Mouse (Mus musculus): ENCODE data around the gene Nudt19.
"Not testable (repeated sequence)": the region's sequence is repeated elsewhere in the genome, so short reads cannot be mapped to it uniquely, and the experiment has no call there.

Gene Nudt19

DNA sequence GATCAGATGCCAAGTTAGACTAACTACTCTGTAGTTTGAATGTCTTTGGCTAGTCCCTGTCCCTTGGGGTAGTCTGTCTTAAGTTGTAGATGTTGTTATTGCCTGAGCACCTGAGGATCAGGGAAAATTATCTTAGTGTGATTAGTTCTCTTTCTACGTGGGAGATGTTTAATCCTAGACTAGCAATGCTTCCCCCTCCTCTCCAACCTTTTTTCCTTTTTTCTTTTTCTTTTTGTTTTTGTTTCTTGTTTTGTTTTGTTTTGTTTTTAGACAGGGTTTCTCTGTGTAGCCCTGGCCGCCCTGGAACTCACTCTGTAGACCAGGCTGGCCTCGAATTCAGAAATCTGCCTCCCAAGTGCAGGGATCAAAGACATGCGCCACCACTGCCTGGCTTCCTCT, at the start of gene Nudt19:
Nudt19 (minus strand) TSS at position 100 of the 399 bp plus-strand sequence.
- no peak for DNase-seq (ENCODE audit: low read depth in 2 of 2, low spot score in 2 of 2)

DNA sequence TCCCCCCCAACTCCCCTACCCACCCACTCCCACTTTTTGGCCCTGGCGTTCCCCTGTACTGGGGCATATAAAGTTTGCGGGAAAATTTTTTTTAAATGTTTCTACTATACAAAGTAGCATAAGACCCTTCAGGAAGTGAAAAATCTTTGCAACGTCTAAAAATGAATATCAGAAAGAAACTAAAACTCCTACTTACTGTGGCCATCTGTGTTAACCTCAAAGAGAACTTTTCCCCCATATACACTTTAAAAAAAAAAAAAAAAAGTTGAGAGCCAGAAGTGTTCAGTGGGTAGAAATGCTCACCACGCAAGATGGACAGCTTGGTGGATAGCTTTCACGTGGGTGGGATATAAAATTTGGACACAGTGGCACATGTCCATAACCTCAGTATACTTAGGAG, 46.7 kb upstream of the Nudt19 start:
- DNase-seq (ENCODE audit: low read depth in 2 of 2, low spot score in 2 of 2) = no peak

DNA sequence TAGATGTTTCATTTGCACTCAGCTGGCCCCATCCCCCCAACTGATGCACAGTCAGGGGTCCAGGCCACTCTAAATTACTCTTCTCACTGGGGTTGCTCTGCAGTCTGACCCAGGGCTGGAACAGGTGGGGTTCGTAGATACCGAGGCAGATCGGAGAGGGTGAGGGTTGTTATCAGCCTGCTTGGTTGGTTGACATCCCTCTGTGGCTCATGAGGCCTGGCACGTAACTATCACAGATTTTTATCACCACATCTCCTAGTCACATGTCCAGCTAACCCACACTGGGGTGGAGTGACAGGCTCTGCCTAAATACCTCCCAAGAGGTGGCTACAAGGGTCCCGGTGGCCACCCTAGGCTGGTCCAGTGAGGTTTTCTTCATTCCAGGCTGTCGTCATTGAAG, 45.0 kb upstream of the Nudt19 start:
- no peak for DNase-seq (ENCODE audit: low read depth in 2 of 2, low spot score in 2 of 2)

DNA sequence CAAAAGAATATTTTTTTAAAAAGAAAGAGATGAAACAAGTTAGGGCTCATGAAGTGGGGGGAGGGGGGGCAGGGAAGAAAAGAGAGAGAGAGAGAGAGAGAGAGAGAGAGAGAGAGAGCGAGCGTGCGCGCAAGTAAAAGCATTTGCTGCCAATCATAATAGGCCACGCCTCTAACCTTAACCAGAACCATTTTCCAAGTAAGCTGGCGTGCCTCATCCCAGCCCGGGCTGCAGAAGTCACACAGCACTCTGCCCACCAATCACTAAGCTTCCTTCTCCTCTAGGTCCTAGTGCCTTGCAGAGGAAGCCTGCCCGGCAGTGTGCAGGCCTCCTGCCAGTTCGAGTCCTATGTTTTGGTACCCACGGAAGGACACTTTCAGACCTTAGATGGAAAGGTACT, 43.9 kb upstream of the Nudt19 start:
- DNase-seq (ENCODE audit: low read depth in 2 of 2, low spot score in 2 of 2) = no peak

DNA sequence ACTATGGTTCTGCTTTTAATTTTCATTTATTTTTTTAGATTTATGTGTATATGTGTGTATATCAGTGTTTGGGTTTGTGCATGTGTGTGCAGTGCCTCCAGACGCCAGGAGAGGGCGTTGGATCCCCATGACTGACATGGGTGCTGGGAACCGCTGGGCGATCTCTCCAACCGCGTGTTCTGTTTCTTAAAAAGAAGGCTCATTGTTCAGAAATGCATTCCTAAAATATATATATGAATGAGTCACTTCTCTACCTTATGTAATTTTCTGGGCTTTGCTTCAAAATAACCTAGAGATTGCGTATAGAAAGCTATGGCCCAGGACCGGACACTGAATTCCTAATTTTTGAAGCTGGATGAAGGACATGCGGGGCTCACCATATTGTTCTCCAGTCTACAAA, 43.4 kb upstream of the Nudt19 start:
- DNase-seq (ENCODE audit: low read depth in 2 of 2, low spot score in 2 of 2) = no peak

DNA sequence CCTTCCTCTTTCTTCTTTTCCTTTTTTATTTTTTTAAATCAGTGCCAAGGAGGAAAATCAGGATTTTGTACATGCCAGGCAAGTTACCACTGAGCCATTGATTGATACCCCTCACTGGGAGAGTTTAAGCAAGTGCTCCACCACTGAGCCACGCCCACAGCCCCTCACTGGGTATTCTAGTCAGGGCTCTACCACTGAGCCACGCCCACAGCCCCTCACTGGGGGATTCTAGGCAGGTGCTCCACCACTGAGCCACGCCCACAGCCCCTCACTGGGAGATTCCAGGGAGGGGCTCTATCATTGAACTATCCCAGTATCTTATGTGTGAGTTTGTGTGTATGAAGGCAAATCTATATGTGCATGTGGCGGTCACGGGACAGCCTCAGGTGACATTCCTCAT, 38.2 kb upstream of the Nudt19 start:
- DNase-seq (ENCODE audit: low read depth in 2 of 2, low spot score in 2 of 2) = no peak

DNA sequence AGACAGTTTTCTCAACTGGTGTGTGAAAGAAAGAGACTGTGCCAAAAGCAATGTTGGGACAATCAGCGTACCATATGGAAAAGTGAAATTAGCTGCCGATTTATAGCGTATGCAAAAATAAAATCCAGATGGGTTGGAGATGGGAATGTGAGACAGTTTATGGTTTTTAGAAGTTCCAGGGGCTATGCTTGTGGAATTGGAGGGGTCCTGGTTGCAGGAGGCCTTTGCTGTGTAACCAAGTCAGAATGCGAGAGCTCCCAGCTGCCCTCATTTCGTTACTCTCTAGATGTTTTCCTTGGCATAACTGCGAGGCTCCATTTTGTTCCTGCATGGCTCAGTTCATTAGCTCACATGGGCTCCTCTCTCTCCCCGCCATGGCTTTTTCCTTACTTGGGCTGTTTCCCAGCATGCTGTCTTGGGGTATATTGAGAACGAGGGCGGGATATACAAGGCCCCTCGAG, 34.7 kb upstream of the Nudt19 start:
- no peak for DNase-seq (ENCODE audit: low read depth in 2 of 2, low spot score in 2 of 2)

DNA sequence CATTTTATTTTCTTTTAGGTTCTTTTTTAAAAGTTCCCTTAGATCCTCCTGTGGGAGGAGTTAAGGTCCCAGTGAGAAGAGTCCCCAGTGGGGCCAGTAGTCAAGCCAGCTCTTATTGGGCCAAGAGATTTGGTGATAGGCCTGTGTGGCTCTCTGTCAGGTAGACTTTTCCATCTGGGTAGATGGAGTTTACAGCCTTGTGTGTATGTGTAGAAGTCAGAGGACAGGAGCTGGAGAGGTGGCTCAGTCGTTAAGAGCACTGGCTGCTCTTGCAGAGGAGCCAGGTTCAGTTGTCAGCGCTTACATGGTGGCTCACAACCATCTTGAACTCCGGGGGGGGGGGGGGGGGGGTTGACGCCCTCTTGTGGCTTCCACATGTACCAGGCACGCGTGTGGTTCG, 33.4 kb upstream of the Nudt19 start:
- no peak for DNase-seq (ENCODE audit: low read depth in 2 of 2, low spot score in 2 of 2)

DNA sequence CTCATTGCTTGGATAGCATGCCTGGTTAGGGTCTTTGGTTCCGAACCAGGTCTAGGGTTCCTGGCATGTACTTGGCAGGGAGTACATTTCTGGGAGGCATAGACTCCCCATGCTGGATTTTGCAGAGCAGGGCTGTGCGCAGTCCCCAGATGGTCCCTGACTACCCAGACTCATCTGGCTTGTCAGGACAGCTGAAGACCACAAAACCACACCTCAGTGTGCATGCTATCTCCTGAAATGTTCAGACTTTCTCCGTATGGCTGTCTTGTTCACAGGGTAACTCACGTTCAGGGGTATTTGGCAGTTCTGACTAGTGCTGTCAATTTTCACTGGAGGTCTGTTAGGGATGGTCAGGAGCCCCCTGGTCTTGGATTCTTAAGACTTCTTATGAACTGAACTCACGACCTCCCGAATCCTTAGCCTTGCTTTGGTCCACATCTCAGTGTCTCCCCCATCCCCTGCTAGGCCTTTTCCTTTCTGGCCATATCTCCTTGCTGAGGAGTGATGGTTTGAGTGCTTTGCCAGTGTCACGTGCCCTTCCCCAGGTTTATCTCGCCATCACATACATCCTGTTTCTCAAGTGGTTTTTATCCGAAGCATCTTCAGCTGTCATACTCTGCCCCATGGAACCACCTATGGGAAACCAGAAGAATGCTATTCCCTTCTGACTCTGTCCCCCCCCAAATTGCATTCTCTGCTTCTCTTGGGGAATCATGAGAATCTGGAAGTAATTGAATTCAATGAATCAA, 32.8 kb upstream of the Nudt19 start:
- no peak for DNase-seq (ENCODE audit: low read depth in 2 of 2, low spot score in 2 of 2)

DNA sequence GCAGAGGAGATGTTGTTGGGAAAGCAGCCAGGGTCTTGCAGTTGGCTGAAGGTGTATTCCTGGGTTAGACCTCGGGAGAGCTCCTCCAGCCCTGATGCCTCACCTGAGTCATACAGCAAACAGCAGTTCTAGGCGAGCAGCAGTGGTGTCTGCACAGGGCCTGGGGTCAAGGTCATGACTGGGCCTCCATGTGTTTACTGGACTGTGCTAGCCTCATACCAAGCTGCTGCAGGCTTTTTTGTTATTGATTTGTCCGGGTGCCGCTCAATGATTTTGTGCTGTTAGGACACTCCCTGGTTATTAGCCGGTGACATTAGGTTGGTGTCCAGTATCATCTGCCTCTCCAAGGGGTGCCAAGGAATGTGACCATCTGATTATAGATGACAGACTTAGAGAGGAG, 31.6 kb upstream of the Nudt19 start:
- DNase-seq (ENCODE audit: low read depth in 2 of 2, low spot score in 2 of 2) = no peak

DNA sequence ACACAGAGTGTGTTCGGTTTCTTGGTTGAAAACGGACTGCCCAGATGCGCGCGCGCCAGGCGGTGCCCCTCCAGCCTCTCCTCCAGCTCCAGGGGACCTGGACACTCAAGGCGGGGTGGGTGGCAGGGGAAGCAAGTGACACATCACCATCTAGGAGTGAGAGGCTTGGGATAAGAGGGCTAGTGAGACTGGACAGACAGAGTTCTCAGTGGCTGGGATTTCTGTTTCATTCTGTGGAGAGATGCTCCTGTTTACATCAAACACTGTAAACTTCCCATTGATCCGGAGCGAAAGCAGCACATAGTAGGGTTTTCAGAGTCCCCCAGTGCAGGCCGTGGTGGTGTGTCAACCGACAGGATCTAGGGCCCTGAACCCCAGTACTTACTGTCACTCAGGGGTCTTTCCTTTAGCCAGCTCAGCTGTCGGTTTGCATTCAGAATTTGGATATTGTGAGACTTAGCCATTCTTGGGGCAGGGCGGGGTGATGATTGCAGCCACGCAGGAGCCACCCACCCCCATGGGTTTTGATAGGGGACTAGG, 30.9 kb upstream of the Nudt19 start:
- DNase-seq (ENCODE audit: low read depth in 2 of 2, low spot score in 2 of 2) = no peak

DNA sequence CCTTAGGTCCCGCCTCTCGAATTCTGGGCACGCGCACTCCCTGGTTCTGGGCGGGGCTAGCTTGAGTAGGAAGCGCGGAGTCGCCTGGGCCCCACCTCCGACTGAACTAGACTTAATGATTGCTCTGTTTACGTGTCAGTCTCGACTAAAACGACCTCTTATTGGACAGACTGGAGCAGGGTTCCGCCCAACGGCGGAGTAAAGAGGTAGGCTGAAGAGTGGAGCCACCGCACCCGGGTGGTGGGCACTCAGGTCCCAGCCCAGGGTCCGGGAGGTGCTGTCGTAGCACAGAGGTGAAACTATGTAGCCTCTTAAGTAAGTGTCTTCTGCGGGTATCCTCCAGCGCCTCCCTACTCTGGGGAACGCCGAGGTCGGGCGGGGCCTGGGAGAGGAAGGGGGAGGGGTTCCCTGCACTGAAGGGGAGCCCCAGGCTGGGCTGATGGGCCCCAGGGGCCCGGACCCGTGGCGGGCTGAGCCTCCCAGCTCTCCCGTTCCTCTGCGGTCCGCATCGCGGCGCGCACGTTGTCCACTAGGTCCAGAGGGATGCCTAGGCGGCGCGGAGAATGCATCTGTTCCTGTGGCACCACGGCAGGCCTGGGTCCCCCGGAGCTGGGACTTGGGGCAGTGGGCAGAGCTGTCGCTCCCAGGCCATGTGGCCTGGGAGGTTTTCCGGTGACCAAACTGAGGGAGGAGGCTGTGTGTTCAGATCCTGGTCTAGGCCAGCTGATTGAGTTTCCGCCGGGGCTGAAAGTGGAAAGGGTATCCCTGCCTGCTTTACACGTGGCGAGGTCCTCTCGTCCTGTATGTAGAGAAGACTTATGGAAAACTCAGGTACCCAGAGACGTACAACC, 30.2 kb upstream of the Nudt19 start, which contains the start of gene Ankrd27:
Ankrd27 (plus strand) TSS at position 190 of the 851 bp plus-strand sequence.
- DNase-seq (ENCODE audit: low read depth in 2 of 2, low spot score in 2 of 2) = peak; percentile 88 to 93

DNA sequence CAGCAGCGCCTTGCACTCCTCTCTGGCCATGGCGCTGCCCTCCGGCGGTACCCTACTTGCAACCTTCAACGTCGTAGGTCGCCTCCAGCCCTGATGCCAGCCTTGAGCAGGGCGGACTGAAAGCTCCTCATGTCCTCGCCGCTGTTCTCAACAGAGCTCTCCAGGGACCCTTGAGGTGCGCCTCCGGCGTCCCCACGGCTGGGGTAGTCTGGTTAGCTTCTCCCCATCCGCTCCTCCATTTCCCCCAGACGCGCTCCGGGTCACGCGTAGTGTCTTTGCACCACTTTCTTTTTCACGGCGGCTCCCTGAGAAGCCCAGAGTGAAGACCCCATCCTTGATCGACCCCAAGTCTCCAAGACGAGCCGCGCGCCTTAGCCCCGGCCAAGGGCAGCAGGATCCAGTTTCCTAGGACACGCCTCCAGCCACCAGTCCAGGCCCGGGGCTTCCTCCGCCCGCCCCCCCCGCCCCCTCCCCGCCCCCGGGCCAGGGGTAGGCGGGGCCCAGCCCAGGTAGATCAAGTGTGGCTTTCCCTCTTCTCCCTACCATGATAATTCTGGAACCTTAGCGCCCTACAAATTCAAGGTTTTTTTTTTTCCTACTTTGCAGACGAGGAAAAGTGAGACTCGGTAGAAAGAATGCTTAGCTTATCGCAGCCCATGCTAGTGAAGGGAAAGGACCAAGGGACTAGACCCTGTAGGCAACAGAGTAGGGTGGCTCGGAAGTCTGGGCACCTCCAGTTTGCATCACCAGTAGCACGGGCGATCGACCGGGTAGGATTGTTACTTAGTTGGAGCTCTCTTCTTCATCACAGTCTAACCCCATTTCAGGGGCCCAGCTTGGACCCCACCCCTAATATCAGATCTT, 29.3 kb upstream of the Nudt19 start, which contains the start of gene Rgs9bp:
Rgs9bp (minus strand) TSS at position 392 of the 864 bp plus-strand sequence.
- peak; percentile 27 to 43 for DNase-seq (ENCODE audit: low read depth in 2 of 2, low spot score in 2 of 2)

DNA sequence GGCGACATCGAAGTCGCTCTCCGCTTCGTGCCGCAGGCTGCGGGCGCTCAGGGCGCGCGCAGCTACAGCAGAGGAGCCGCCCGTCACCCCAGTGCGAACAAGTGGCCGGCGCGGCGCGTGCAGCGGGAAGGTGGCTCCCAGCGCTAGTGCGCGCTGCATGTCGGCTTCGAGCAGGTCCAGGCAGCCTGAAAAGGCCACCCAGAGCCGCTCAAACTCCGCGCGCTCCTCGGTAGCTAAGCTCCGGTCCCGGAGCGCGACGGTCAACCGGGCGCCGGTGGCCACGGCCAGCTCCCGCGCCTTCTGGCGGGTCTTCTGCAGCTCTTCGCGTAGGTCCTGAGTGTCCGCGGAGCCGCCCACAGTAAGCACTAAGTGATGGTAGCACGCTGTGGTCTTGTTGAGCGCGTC, 28.7 kb upstream of the Nudt19 start:
- peak; percentile 29 to 43 for DNase-seq (ENCODE audit: low read depth in 2 of 2, low spot score in 2 of 2)

DNA sequence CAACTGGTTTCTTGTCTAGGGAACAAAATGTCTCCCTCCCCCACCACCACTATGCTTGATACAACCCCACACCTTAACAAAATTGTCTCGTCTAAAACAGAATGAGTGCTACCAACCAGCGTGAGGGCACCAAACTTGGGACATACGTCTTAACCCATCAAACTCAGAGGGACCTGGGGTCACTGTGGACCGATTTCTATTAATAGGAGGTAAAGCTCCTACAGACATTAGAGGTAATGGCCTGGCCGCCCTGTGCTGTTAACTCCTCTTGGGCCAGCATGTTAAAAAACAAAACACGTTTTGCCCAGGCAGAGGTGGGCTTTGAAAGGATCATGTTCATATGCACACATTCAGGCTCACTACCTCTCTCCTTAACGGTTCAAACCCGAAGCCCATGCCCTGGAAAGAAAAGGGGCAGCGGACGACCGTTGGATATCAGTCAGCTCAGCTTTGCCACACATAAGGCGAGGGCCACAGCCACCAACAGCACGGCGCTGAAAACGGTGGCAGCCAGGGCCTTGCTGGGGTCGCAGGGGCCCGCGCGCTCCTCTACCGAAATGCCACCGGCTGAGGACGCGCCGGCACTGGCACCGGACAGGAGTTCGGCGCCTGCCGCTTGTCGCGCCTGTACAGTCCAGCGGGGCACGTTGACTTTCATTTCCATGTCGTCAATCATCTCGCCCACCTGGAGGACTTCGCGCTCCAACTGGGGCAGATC, 28.1 kb upstream of the Nudt19 start:
- no peak for DNase-seq (ENCODE audit: low read depth in 2 of 2, low spot score in 2 of 2)

DNA sequence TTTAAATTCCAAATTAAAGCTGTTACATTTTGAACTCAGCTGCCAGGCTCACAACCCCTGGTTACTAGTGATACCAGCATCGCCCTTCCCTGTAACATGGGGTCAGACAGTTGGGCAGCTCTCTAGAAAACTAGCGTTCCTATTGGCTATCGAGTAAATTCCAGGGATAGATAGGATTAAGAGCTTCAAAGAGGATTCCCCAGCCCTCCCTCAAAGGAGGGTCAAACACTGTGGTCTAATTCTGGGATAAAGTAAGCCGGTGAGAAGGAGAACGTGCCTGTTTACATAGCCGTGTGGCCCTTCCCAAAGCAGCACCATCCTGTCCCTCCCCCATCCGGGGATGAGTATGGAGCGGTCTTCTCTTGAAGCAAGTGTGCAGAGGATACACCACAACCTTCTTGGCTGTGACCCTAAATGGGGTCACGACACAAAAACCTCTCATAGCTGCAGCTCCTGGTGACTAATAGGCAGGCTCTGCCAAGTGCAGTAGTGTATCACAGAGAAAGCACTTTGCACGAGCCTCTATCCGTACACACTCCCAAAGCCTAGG, 27.4 kb upstream of the Nudt19 start:
- no peak for DNase-seq (ENCODE audit: low read depth in 2 of 2, low spot score in 2 of 2)

DNA sequence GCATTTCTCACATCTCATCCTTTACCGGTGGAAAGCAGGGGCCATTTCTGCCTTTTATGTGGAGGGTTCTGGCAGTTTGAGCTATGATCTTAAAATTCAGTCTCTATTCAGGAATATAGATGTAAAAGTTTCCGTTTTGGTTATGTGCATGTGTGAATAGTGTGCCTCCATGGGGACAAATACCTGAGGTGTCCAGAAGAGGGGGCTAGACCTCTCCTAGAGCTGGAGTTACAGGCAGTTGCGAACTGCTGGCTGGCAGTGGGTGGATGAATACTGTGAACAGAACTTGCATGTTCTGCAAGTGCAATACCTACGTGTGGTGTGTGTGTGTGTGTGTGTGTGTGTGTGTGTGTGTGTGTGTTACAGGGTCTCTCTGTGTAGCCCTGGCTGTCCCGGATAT, 26.6 kb upstream of the Nudt19 start:
- DNase-seq (ENCODE audit: low read depth in 2 of 2, low spot score in 2 of 2) = no peak

DNA sequence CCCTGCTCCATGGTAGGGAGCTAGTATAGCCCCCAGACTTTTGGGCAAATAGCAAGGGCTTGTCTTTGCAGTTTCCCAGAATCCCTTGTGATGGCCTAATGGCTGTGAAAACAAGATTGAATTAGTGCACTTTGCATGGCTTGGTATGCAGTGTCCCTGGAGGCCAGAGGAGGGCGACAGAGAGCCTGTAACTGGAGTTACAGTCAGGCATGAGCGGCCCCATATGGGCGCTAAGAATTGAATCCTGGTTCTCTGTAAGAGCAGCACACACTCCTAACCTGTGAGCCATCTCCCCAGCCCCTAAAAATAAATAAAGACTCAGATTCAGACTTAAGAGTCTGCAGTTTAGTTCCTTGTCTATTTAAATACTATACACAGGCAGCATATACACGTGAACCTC, 23.7 kb upstream of the Nudt19 start:
- peak; percentile 28 to 52 for DNase-seq (ENCODE audit: low read depth in 2 of 2, low spot score in 2 of 2)

DNA sequence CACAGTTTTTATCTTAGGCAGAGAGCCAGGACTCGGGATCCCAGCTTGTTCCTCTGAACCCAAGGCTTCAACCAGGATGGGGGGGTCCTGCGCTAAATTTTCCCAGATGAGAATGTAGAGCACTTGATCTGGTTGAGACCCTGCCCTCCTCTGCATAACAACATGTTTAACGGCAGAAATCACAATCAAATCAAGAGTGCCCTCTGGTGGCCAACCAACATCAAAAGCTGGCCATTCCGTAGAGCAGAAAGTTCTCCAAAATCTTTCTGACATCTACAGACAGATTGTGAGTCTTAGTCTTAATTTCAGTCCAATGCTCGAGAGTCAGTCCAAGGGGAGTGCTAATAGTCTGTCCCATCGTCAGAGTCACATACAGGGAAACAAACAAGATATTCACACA, 14.8 kb upstream of the Nudt19 start:
- not testable (repeated sequence) for DNase-seq (ENCODE audit: low read depth in 2 of 2, low spot score in 2 of 2)

DNA sequence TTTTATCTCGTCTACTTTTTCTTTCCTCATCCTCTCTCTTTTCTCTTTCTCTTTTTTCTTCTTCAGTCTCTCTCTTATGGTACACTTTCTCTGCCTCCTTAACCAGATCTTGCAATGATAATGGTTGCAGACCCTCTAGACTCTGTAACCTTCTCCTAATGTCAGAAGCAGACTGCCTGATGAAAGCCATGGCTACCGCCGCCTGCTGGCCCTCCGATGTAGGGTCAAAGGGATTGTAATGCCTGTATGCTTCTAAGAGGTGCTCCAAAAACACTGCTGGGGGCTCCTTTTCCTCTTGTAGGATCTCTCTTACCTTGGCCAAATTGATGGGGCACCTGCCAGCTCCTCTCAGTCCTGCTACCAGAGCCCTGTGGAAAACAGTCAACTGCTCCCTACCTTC, 13.6 kb upstream of the Nudt19 start:
- not testable (repeated sequence) for DNase-seq (ENCODE audit: low read depth in 2 of 2, low spot score in 2 of 2)

All from CD8-positive naive resting alpha-beta T cell, adult 2 months (primary cell).